Mouse (Mus musculus): Measurements from ENCODE around the gene Sh3tc1.

- no peak for TF ChIP-seq POU5F1 (IDR thresholded peaks at IDR 0.05; ENCODE audit: borderline replicate concordance, low read length)
- no peak for TF ChIP-seq CTCF (conservative IDR thresholded peaks at IDR 0.05; ENCODE audit: low read length)
- TF ChIP-seq NANOG (IDR thresholded peaks at IDR 0.05; ENCODE audit: borderline replicate concordance, low read length) = no peak
Observed at GRCm38 (mm10) chr5:35757639-35758001, 17.8 kb upstream of the Sh3tc1 start, which contains the start of gene Ablim2.

Data from E14TG2a.4 (cell line).